Mouse (Mus musculus) G1E (cell line): Measurements from ENCODE around the gene Ankrd34c. TPM values are rescaled to one million over a fixed set of nuclear protein-coding genes. Genes with fewer than 3 reads are reported as not detected.

Experiments
- ATAC-seq: 2 replicates; pipeline ENCODE4 v1.8.0; 2016; ENCODE audit warnings: mild to moderate bottlenecking; ENCODE audit not compliant: insufficient number of reproducible peaks, poor library complexity, low FRiP score, severe bottlenecking; ENCODE audit errors: extremely low read depth
- DNase-seq: peaks from one replicate; pipeline ENCODE4 v3.0.0; 2012; ENCODE audit warnings: low spot score
- H3K27me3 ChIP-seq: 2 replicates; pipeline ENCODE4 v1.6.1; 2012; ENCODE audit warnings: mild to moderate bottlenecking, low read length, inconsistent platforms; ENCODE audit not compliant: insufficient read depth
- H3K36me3 ChIP-seq: replicated peaks from 2 replicates; pipeline ENCODE3; 2012; ENCODE audit warnings: mild to moderate bottlenecking, inconsistent platforms
- H3K4me1 ChIP-seq: 2 replicates; pipeline ENCODE4 v1.6.1; 2012; ENCODE audit warnings: low read depth, low read length, inconsistent platforms, mixed read lengths; ENCODE audit not compliant: insufficient read depth
- H3K4me3 ChIP-seq: 2 replicates; pipeline ENCODE4 v1.5.1; 2012; ENCODE audit warnings: low read depth, mild to moderate bottlenecking, inconsistent platforms, low read length, moderate library complexity, mixed read lengths
- H3K9me3 ChIP-seq: replicated peaks from 2 replicates; pipeline ENCODE4 v1.6.1; 2012; ENCODE audit warnings: inconsistent platforms
- CTCF ChIP-seq: IDR thresholded peaks from 2 replicates; pipeline ENCODE4 v1.5.1; 2012; ENCODE audit warnings: low read depth, low read length, inconsistent platforms, mixed read lengths
- GATA1 ChIP-seq: IDR thresholded peaks from 2 replicates; pipeline ENCODE4 v1.6.1; 2012; ENCODE audit warnings: borderline replicate concordance, low read length, inconsistent platforms, mixed read lengths
- GATA2 ChIP-seq: IDR thresholded peaks from 2 replicates; pipeline ENCODE4 v1.6.1; 2012; ENCODE audit warnings: low read depth, low read length, inconsistent platforms, borderline replicate concordance
- POLR2AphosphoS5 ChIP-seq: IDR thresholded peaks from 2 replicates; pipeline ENCODE4 v1.6.1; 2012; ENCODE audit warnings: low read depth, low read length, inconsistent platforms; ENCODE audit not compliant: insufficient replicate concordance
- TAL1 ChIP-seq: conservative IDR thresholded peaks from 2 replicates; pipeline ENCODE4 v1.6.1; 2012; ENCODE audit warnings: low read depth, low read length, inconsistent platforms, mixed read lengths
- polyA plus RNA-seq: library from polyadenylated mRNA; stranded (reverse); fragments of >175 nt; gene quantifications from 2 replicates; pipeline ENCODE4 v1.2.3, GENCODE M21; 2012
- total RNA-seq, 2 experiments: library from RNA; stranded (forward) in 1 of 2; stranded (reverse) in 1 of 2; fragments of 200-1000 nt in 1 of 2; fragments of >200 nt in 1 of 2; fragmentation: Nextera tagmentation in 1 of 2; gene quantifications; 2 replicates each; pipeline ENCODE4 v1.2.3; 2014 to 2017

Ankrd34c gene
- total and polyA plus RNA-seq, 3 experiments = 0.05 TPM; not detected in 2

DNA sequence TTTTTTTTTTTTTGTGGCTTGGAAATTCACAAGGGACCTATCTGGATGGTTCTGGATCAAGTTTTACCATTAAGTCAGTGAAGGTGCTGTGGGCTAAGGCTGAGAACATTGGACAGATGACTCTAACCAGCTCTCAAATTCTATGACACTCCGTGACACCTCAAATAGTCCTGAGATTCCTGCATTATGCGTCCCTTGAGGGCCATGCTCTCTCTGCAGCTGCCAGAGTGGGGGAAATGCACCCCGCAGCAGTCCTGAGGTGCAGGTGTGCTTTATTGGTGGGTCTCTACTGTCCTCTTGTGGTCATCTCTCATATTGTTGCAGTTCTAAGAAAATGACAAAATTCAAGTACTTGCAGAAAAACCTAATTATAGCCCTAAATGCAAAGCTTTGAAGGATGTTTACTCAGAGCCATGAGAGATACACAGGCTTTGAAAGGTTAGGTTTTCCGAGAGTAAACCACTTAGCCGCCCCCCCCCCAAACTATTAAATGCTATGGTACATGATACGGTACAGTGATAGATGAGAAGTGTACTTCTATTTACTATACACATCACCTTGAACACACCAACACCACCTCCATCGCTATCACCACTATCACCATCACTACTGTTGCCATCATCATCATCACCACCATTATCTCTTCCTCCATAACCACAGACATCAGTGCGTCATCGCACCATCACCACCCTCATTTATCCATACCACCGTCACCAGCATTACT is 50.6 kb downstream of the Ankrd34c start:
- TF ChIP-seq GATA2 = no peak
- TF ChIP-seq POLR2AphosphoS5 = no peak
- peak; percentile 27; the same call in 1 of the 2 replicates for TF ChIP-seq CTCF
- TF ChIP-seq GATA1 = no peak
- H3K36me3 ChIP-seq = no peaks in the 10 kb centered on the region
- H3K4me1 ChIP-seq = no peaks in the 10 kb centered on the region
- DNase-seq (no peak), ATAC-seq (no peak)
- H3K27me3 ChIP-seq = no peaks in the 10 kb centered on the region
- H3K9me3 ChIP-seq = no peaks in the 10 kb centered on the region
- H3K4me3 ChIP-seq = no peak overlapping the region

DNA sequence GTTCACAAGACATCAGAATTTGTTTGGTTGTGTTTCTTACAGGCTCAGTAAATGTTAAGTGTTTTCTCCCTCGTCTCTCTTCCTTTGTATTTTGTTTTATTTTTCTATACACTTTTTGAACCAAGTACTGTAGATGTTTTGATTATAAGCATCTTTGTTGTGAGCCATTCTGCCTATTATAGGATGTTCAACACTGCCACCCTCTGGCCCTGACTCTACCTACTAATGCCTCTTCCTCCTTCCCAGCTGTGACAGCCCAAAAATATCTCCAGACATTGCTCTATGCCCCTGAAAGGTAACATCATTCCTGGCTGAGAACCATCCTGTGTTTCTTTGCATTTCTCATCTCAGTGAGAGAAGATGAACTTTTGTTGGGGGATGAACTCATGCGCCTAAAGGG is 52.0 kb downstream of the Ankrd34c start:
- Histone ChIP-seq H3K36me3 (no peaks in the 10 kb centered on the region), H3K9me3 (no peaks in the 10 kb centered on the region), H3K27me3 (no peaks in the 10 kb centered on the region), H3K4me1 (no peaks in the 10 kb centered on the region), H3K4me3 (no peak overlapping the region)
- no peak for DNase-seq
- ATAC-seq = no peak
- TF ChIP-seq GATA1 (no peak), CTCF (no peak), GATA2 (no peak), TAL1 (no peak), POLR2AphosphoS5 (no peak)

DNA sequence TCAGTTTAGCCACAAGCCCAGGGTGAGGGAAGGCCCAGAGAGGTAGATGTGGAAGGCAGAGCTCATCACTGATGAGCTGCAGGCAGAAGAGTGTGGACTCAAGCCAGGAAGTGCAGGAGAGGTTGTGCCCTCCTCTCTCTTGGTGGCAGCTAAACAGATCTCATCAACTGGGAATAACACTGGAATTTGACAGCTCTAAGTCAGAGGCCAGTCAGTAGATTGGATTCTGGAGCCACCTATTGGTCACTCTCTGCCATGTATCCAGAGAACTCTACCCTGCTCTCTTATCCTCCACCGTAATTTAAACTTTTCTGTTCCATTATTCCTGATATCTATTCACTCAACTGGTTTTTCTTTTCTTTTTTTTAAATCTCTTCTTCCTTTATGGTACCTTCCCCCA is 59.3 kb downstream of the Ankrd34c start:
- no peak overlapping the region for H3K4me3 ChIP-seq
- no peaks in the 10 kb centered on the region for H3K4me1 ChIP-seq
- ATAC-seq (no peak), DNase-seq (no peak)
- no peaks in the 10 kb centered on the region for H3K9me3 ChIP-seq
- H3K36me3 ChIP-seq = no peaks in the 10 kb centered on the region
- TF ChIP-seq CTCF (no peak), POLR2AphosphoS5 (no peak), GATA2 (no peak), TAL1 (no peak), GATA1 (no peak)
- H3K27me3 ChIP-seq = no peaks in the 10 kb centered on the region

Other genes starting within 250 kb of the Ankrd34c start
- not detected in 2 replicates for gene Minar1, start 115.3 kb downstream of the Ankrd34c start, total RNA-seq (2014; fragmentation: Nextera tagmentation)
- 0.05 and 0.06 TPM in 2 replicates for gene Minar1, start 115.3 kb downstream of the Ankrd34c start, total RNA-seq (2017)
- not detected in 2 replicates for gene Minar1, start 115.3 kb downstream of the Ankrd34c start, polyA plus RNA-seq
- gene Tmed3, start 33.4 kb downstream of the Ankrd34c start, total RNA-seq (2014; fragmentation: Nextera tagmentation) = 24.0 and 26.9 TPM in 2 replicates
- 29.5 and 29.6 TPM in 2 replicates for gene Tmed3, start 33.4 kb downstream of the Ankrd34c start, total RNA-seq (2017)
- gene Tmed3, start 33.4 kb downstream of the Ankrd34c start, polyA plus RNA-seq = 18.7 and 21.5 TPM in 2 replicates
- gene Rasgrf1, start 171.4 kb upstream of the Ankrd34c start, total RNA-seq (2014; fragmentation: Nextera tagmentation) = not detected in 2 replicates
- 0.05 and 0.12 TPM in 2 replicates for gene Rasgrf1, start 171.4 kb upstream of the Ankrd34c start, total RNA-seq (2017)
- not detected in 2 replicates for gene Rasgrf1, start 171.4 kb upstream of the Ankrd34c start, polyA plus RNA-seq